ENCODE assay signal across 23 mouse cellular contexts in the genomic region with DNA sequence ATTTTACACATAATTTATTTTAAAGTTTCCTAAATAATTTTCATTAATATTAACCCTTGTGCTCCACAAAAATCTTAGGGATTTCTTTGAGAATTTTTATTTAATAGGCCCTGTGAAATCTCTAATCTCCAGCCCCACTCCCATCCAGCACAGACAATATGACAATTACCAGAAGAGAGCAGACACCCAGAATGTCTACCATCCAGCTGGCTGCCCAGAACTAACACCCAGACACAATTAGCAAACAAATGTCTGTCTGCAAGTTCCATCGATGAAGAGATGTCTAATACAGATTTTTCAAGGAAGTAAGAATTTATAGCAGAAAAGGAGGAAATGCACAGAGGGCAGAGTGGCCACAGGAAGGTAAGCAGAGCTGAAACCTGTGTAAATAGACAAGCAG.
"Had no signal": no experiment of that assay in that cellular context is flagged by ENCODE, and none has a peak within 500 bp of the region (broad histone marks: within the 10 kb centered on the region; RNA-seq: fewer than 3 reads in every experiment).

No protein-coding gene starts in this region.

- H3K27me3 ChIP-seq: kidney, embryonic 15.5 days; limb, embryonic 13.5 days; liver, embryonic 12.5 days; liver, embryonic 15.5 days; lung, embryonic 15.5 days; megakaryocyte, embryonic 14.5 days; midbrain, embryonic 13.5 days; neural tube, embryonic 13.5 days had no signal

- H3K36me3 ChIP-seq: lung, embryonic 15.5 days had no signal

- ATAC-seq: liver, embryonic 12.5 days; midbrain, embryonic 13.5 days; midbrain, embryonic 16.5 days had no signal

- H3K27ac ChIP-seq: kidney, embryonic 15.5 days; limb, embryonic 13.5 days; liver, embryonic 12.5 days; liver, embryonic 15.5 days; lung, embryonic 15.5 days; midbrain, embryonic 10.5 days had no signal

- H3K9ac ChIP-seq: kidney, embryonic 15.5 days; limb, embryonic 13.5 days; liver, embryonic 12.5 days; liver, embryonic 15.5 days; lung, embryonic 15.5 days; midbrain, embryonic 13.5 days; neural tube, embryonic 13.5 days had no signal

- H3K4me1 ChIP-seq: kidney, embryonic 15.5 days; midbrain, embryonic 10.5 days had no signal

- DNase-seq: kidney, postnatal 10 days; kidney, postnatal 36 days; layer of hippocampus, postnatal 36 days; left cerebral cortex, postnatal 4 days; liver; lung, adult 18-20 months; lung, postnatal 10 days; lung, postnatal 36 days; retina, postnatal 1 day; thymus, adult 2 months; thymus, postnatal 14 days; thymus, postnatal 4 days had no signal

- H3K4me3 ChIP-seq: kidney, embryonic 15.5 days; limb, embryonic 13.5 days; liver, embryonic 12.5 days; liver, embryonic 15.5 days; lung, embryonic 15.5 days; megakaryocyte, embryonic 14.5 days; midbrain, embryonic 10.5 days; midbrain, embryonic 13.5 days; myocyte; neural tube, embryonic 13.5 days had no signal

- H3K9me3 ChIP-seq: kidney, embryonic 15.5 days; limb, embryonic 13.5 days; liver, embryonic 12.5 days; liver, embryonic 15.5 days; lung, embryonic 15.5 days; midbrain, embryonic 10.5 days; midbrain, embryonic 13.5 days; neural tube, embryonic 13.5 days had no signal

- H3K4me2 ChIP-seq: kidney, embryonic 15.5 days; limb, embryonic 13.5 days; liver, embryonic 12.5 days; liver, embryonic 15.5 days; lung, embryonic 15.5 days; midbrain, embryonic 13.5 days; neural tube, embryonic 13.5 days had no signal
